Mouse (Mus musculus) liver, postnatal 0 days (tissue): ENCODE measurements around the gene Noxred1.

Source experiments
- CTCF ChIP-seq: sonication (generic); IDR thresholded peaks from 2 replicates; pipeline ENCODE4 v1.5.1; 2016; ENCODE audit warnings: antibody characterized with exemption, low read depth
- EP300 ChIP-seq: IDR thresholded peaks from 2 replicates; pipeline ENCODE4 v1.6.1; 2016; ENCODE audit warnings: antibody characterized with exemption, low read depth, mild to moderate bottlenecking

- TF ChIP-seq CTCF = no peak
- no peak for TF ChIP-seq EP300
Observed at GRCm38 (mm10) chr12:87278118-87278730, 39.7 kb upstream of the Noxred1 start.
